13 mouse cellular contexts compared by ENCODE assay signal in the genomic region with DNA sequence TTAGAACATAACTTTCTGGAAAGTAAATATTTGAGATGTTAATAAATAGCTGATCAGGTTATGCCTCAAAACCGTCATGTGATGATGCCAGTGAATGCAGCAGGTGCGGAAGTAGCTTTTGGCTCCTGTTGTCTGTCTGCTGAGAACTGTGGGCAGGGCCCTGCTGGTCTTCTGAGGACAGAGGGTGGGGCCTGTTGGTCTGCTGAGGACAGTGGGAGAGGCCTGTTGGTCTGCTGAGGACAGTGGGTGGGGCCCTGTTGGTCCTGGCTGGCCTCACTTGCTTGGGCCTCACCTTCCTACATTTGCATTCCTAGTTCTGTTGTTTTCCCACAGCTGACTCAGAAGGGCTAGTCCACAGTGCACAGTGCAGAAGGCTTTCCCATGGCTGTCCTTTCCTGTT.
A peak's percentile ranks its signal among the peaks of the same experiment; 100 is the strongest.
DNase-seq lines count a peak whose midpoint lies in the region; ATAC-seq and TF ChIP-seq lines count a peak whose summit lies in the region.
"Had no signal": no experiment of that assay in that cellular context is flagged by ENCODE, and none has a peak within 500 bp of the region (broad histone marks: within the 10 kb centered on the region; RNA-seq: fewer than 3 reads in every experiment).

No protein-coding gene starts in this region.

- no peaks in the 10 kb centered on the region for H3K27me3 ChIP-seq in G1E (ENCODE audit: insufficient read depth, low read length)
- no peaks in the 10 kb centered on the region for H3K27me3 ChIP-seq in lung, postnatal 0 days (replicated peaks; ENCODE audit: insufficient read depth, low read length)
- H3K27me3 ChIP-seq: heart, embryonic 15.5 days; hindbrain, embryonic 13.5 days had no signal

- H3K4me1 ChIP-seq in lung, adult 2 months (ENCODE audit: control insufficient read depth, insufficient read depth, low read length): no peaks in the 10 kb centered on the region; the same call in 1 of the 2 replicates
- H3K4me1 ChIP-seq in G1E (ENCODE audit: insufficient read depth, low read depth, low read length): peaks cover 22% of the 10 kb centered on the region
- no peaks in the 10 kb centered on the region for H3K4me1 ChIP-seq in lung, postnatal 0 days (ENCODE audit: insufficient read depth, low read depth, low read length)
- H3K4me1 ChIP-seq: heart, embryonic 15.5 days; hindbrain, embryonic 13.5 days had no signal

- H3K9me3 ChIP-seq in G1E (replicated peaks): peaks cover 4% of the 10 kb centered on the region; the same call in 1 of the 2 replicates
- no peaks in the 10 kb centered on the region for H3K9me3 ChIP-seq in lung, postnatal 0 days (ENCODE audit: low read length)
- H3K9me3 ChIP-seq: heart, embryonic 15.5 days had no signal

- no peak overlapping the region for H3K4me2 ChIP-seq in lung, postnatal 0 days (replicated peaks; ENCODE audit: low read depth, low read length)
- H3K4me2 ChIP-seq: heart, embryonic 15.5 days; hindbrain, embryonic 13.5 days had no signal

- TF ChIP-seq POLR2A in lung, adult 2 months (IDR thresholded peaks at IDR 0.05; ENCODE audit: borderline replicate concordance, extremely low read depth, low read depth, low read length): no peak

- H3K4me3 ChIP-seq in lung, adult 2 months (replicated peaks; ENCODE audit: extremely low read depth, low read depth, low read length): no peak overlapping the region
- peak overlapping the region; percentile 33; the same call in 1 of the 2 replicates for H3K4me3 ChIP-seq in G1E (ENCODE audit: low read depth, low read length)
- no peak overlapping the region for H3K4me3 ChIP-seq in lung, postnatal 0 days (ENCODE audit: low read depth, low read length)
- H3K4me3 ChIP-seq: heart, embryonic 15.5 days; hindbrain, embryonic 13.5 days had no signal

- H3K9ac ChIP-seq in lung, postnatal 0 days (replicated peaks; ENCODE audit: low read depth): no peak overlapping the region
- H3K9ac ChIP-seq: heart, embryonic 15.5 days; hindbrain, embryonic 13.5 days had no signal

- WGBS in lung, adult 2 months: 69% methylated on average over 2 of the region's 2 CpGs
- WGBS in lung, postnatal 0 days: 73% methylated on average over 2 of the region's 2 CpGs

- no peak for TF ChIP-seq CTCF in lung, adult 2 months (IDR thresholded peaks at IDR 0.05; ENCODE audit: insufficient read depth, low read length)
- TF ChIP-seq CTCF in G1E (IDR thresholded peaks at IDR 0.05; ENCODE audit: low read depth, low read length): no peak
- TF ChIP-seq CTCF in lung, postnatal 0 days (IDR thresholded peaks at IDR 0.05): no peak

- H3K36me3 ChIP-seq in G1E (replicated peaks): no peaks in the 10 kb centered on the region
- no peaks in the 10 kb centered on the region for H3K36me3 ChIP-seq in lung, postnatal 0 days (ENCODE audit: insufficient read depth, low read length)
- H3K36me3 ChIP-seq: heart, embryonic 15.5 days; hindbrain, embryonic 13.5 days had no signal

- no peak for TF ChIP-seq EP300 in lung, postnatal 0 days (IDR thresholded peaks at IDR 0.05)

- H3K27ac ChIP-seq in lung, postnatal 0 days (ENCODE audit: low read length): no peak overlapping the region
- H3K27ac ChIP-seq: heart, embryonic 15.5 days; hindbrain, embryonic 13.5 days had no signal

- DNase-seq in lung, adult 18-20 months: peak; percentile 37 to 60
- no peak for DNase-seq in lung, adult 2 months
- DNase-seq in G1E (ENCODE audit: low spot score) (no peak), adipocyte (ENCODE audit: low spot score) (no peak)
- peak; percentile 42 for DNase-seq in kidney, adult 9 months
- peak; percentile 61 for DNase-seq in lung, postnatal 0 days (ENCODE audit: low spot score)
- no peak for DNase-seq in gastrocnemius, postnatal 4 days (ENCODE audit: low spot score in 2 of 2)
- DNase-seq in heart, adult 18-20 months: no peak
- DNase-seq: cerebellum, adult 9-11 months; left cerebral cortex, postnatal 4 days; right cerebral cortex, adult 18-20 months had no signal

- no peak for ATAC-seq in G1E (ENCODE audit: extremely low read depth, insufficient number of reproducible peaks, low FRiP score, poor library complexity, severe bottlenecking)
- peak; percentile 89 for ATAC-seq in lung, postnatal 0 days

Comparison
In these comparisons a context has a peak if more than half of its experiments do, and no peak if none do; other contexts are left out.
1. DNase-seq: peak in lung, adult 18-20 months (2 of 2), kidney, adult 9 months (single experiment) and lung, postnatal 0 days (single experiment); none in lung, adult 2 months (single experiment), G1E (single experiment), adipocyte (single experiment), gastrocnemius, postnatal 4 days (0 of 2) and heart, adult 18-20 months (0 of 2).